Mouse (Mus musculus): ENCODE measurements at regions not wholly inside any gene's neighbourhood (a gene's known extent, or its start where the extent isn't known, plus 50 kb on each side); places are given as distances from the start of the nearest gene placed in this dataset.

- Histone ChIP-seq H3K4me3 (ENCODE audit: insufficient read depth, low read length) (no peak overlapping the region), H3K27ac (ENCODE audit: insufficient read depth, low read length) (no peak overlapping the region)
Measured at GRCm38 (mm10) chr4:56120357-56120756, 588.1 kb upstream of the Klf4 start.

GRCm38 (mm10) chr4:56113701-56114196, 581.5 kb upstream of the Klf4 start:
- Histone ChIP-seq H3K27ac (ENCODE audit: insufficient read depth, low read length) (peak overlapping the region; percentile 91), H3K4me1 (ENCODE audit: control insufficient read depth, insufficient read depth, low read length) (0 out of 2 replicates have a peak, but pooled peaks cover 1% of the 10 kb centered on the region), H3K4me3 (ENCODE audit: insufficient read depth, low read length) (no peak overlapping the region; the same call in 1 of the 2 replicates)
- TF ChIP-seq POLR2A (IDR thresholded peaks at IDR 0.05; ENCODE audit: extremely low read depth, insufficient read depth, low read length) (no peak), CTCF (IDR thresholded peaks at IDR 0.05; ENCODE audit: extremely low read depth, insufficient read depth, low read length) (no peak)

More at GRCm38 (mm10) chr4:56120357-56120756, 588.1 kb upstream of the Klf4 start:
- H3K4me1 ChIP-seq (ENCODE audit: control insufficient read depth, insufficient read depth, low read length), result no peaks in the 10 kb centered on the region
- TF ChIP-seq POLR2A (IDR thresholded peaks at IDR 0.05; ENCODE audit: extremely low read depth, insufficient read depth, low read length) (no peak), CTCF (IDR thresholded peaks at IDR 0.05; ENCODE audit: extremely low read depth, insufficient read depth, low read length) (no peak)

- Histone ChIP-seq H3K27ac (ENCODE audit: insufficient read depth, low read length) (peak overlapping the region; percentile 91), H3K4me1 (ENCODE audit: control insufficient read depth, insufficient read depth, low read length) (0 out of 2 replicates have a peak, but pooled peaks cover 1% of the 10 kb centered on the region), H3K4me3 (ENCODE audit: insufficient read depth, low read length) (no peak overlapping the region)
- TF ChIP-seq POLR2A (IDR thresholded peaks at IDR 0.05; ENCODE audit: extremely low read depth, insufficient read depth, low read length) (no peak), CTCF (IDR thresholded peaks at IDR 0.05; ENCODE audit: extremely low read depth, insufficient read depth, low read length) (no peak)
Measured at GRCm38 (mm10) chr4:56112931-56113700, 580.9 kb upstream of the Klf4 start.

- TF ChIP-seq POLR2A (IDR thresholded peaks at IDR 0.05; ENCODE audit: extremely low read depth, insufficient read depth, low read length) (no peak), CTCF (IDR thresholded peaks at IDR 0.05; ENCODE audit: extremely low read depth, insufficient read depth, low read length) (no peak)
- H3K4me3 ChIP-seq (ENCODE audit: insufficient read depth, low read length), result no peak overlapping the region
- H3K27ac ChIP-seq (ENCODE audit: insufficient read depth, low read length), result no peak overlapping the region
- H3K4me1 ChIP-seq (ENCODE audit: control insufficient read depth, insufficient read depth, low read length), result no peaks in the 10 kb centered on the region
Measured at GRCm38 (mm10) chr4:56106962-56107361, 574.7 kb upstream of the Klf4 start.

GRCm38 (mm10) chr4:56102314-56102713, 570.0 kb upstream of the Klf4 start:
- Histone ChIP-seq H3K4me3 (ENCODE audit: insufficient read depth, low read length) (no peak overlapping the region), H3K27ac (ENCODE audit: insufficient read depth, low read length) (no peak overlapping the region), H3K4me1 (ENCODE audit: control insufficient read depth, insufficient read depth, low read length) (no peaks in the 10 kb centered on the region)
- TF ChIP-seq CTCF (IDR thresholded peaks at IDR 0.05; ENCODE audit: extremely low read depth, insufficient read depth, low read length), result no peak
- no peak for TF ChIP-seq POLR2A (IDR thresholded peaks at IDR 0.05; ENCODE audit: extremely low read depth, insufficient read depth, low read length)

GRCm38 (mm10) chr4:56090796-56091195, 558.5 kb upstream of the Klf4 start:
- TF ChIP-seq CTCF (IDR thresholded peaks at IDR 0.05; ENCODE audit: extremely low read depth, insufficient read depth, low read length), result no peak
- TF ChIP-seq POLR2A (IDR thresholded peaks at IDR 0.05; ENCODE audit: extremely low read depth, insufficient read depth, low read length), result no peak
- Histone ChIP-seq H3K4me3 (ENCODE audit: insufficient read depth, low read length) (no peak overlapping the region), H3K4me1 (ENCODE audit: control insufficient read depth, insufficient read depth, low read length) (no peaks in the 10 kb centered on the region; the same call in 1 of the 2 replicates), H3K27ac (ENCODE audit: insufficient read depth, low read length) (no peak overlapping the region)

- no peak overlapping the region for H3K4me3 ChIP-seq (ENCODE audit: insufficient read depth, low read length)
Measured at GRCm38 (mm10) chr4:56088701-56089100, 556.4 kb upstream of the Klf4 start.

GRCm38 (mm10) chr4:56086306-56086705, 554.0 kb upstream of the Klf4 start:
- no peaks in the 10 kb centered on the region; the same call in 1 of the 2 replicates for H3K4me1 ChIP-seq (ENCODE audit: control insufficient read depth, insufficient read depth, low read length)
- no peak overlapping the region for H3K4me3 ChIP-seq (ENCODE audit: insufficient read depth, low read length)
- TF ChIP-seq POLR2A (IDR thresholded peaks at IDR 0.05; ENCODE audit: extremely low read depth, insufficient read depth, low read length) (no peak), CTCF (IDR thresholded peaks at IDR 0.05; ENCODE audit: extremely low read depth, insufficient read depth, low read length) (no peak)
- no peak overlapping the region for H3K27ac ChIP-seq (ENCODE audit: insufficient read depth, low read length)

More at GRCm38 (mm10) chr4:56088701-56089100, 556.4 kb upstream of the Klf4 start:
- H3K27ac ChIP-seq (ENCODE audit: insufficient read depth, low read length), result no peak overlapping the region
- TF ChIP-seq POLR2A (IDR thresholded peaks at IDR 0.05; ENCODE audit: extremely low read depth, insufficient read depth, low read length), result no peak
- no peak for TF ChIP-seq CTCF (IDR thresholded peaks at IDR 0.05; ENCODE audit: extremely low read depth, insufficient read depth, low read length)
- no peaks in the 10 kb centered on the region; the same call in 1 of the 2 replicates for H3K4me1 ChIP-seq (ENCODE audit: control insufficient read depth, insufficient read depth, low read length)

GRCm38 (mm10) chr4:56084205-56084604, 551.9 kb upstream of the Klf4 start:
- Histone ChIP-seq H3K27ac (ENCODE audit: insufficient read depth, low read length) (no peak overlapping the region), H3K4me3 (ENCODE audit: insufficient read depth, low read length) (no peak overlapping the region), H3K4me1 (ENCODE audit: control insufficient read depth, insufficient read depth, low read length) (no peaks in the 10 kb centered on the region; the same call in 1 of the 2 replicates)
- no peak for TF ChIP-seq POLR2A (IDR thresholded peaks at IDR 0.05; ENCODE audit: extremely low read depth, insufficient read depth, low read length)
- no peak for TF ChIP-seq CTCF (IDR thresholded peaks at IDR 0.05; ENCODE audit: extremely low read depth, insufficient read depth, low read length)

GRCm38 (mm10) chr4:56082411-56082810, 550.1 kb upstream of the Klf4 start:
- H3K4me1 ChIP-seq (ENCODE audit: control insufficient read depth, insufficient read depth, low read length), result no peaks in the 10 kb centered on the region
- no peak overlapping the region for H3K27ac ChIP-seq (ENCODE audit: insufficient read depth, low read length)
- H3K4me3 ChIP-seq (ENCODE audit: insufficient read depth, low read length), result no peak overlapping the region
- TF ChIP-seq POLR2A (IDR thresholded peaks at IDR 0.05; ENCODE audit: extremely low read depth, insufficient read depth, low read length) (no peak), CTCF (IDR thresholded peaks at IDR 0.05; ENCODE audit: extremely low read depth, insufficient read depth, low read length) (no peak)
